Mouse (Mus musculus) large intestine, adult 2 months (tissue): ENCODE results near the gene Ifne. TPM values are rescaled to one million over a fixed set of nuclear protein-coding genes. Genes with fewer than 3 reads are reported as not detected.
"Not testable (repeated sequence)": the region's sequence is repeated elsewhere in the genome, so short reads cannot be mapped to it uniquely, and the experiment has no call there.

Source experiments
- DNase-seq: peaks from one replicate; pipeline ENCODE4 v3.0.0-alpha.2; 2012; ENCODE audit warnings: low read depth, low spot score
- WGBS: fragments of 180-500 bp; shearing (Covaris S2); methylation state at CpG from one replicate; pipeline ENCODE4 v1.1.7; 2018; 5-methylcytosine and 5-hydroxymethylcytosine counted together
- polyA plus RNA-seq: library from polyadenylated mRNA; depleted of rRNA; stranded (reverse); fragments of >200 nt; gene quantifications from 2 replicates; pipeline ENCODE4 v1.2.3, GENCODE M21; 2012; rRNA removed

The Ifne gene
- polyA plus RNA-seq, 1 experiment, result not detected

DNA sequence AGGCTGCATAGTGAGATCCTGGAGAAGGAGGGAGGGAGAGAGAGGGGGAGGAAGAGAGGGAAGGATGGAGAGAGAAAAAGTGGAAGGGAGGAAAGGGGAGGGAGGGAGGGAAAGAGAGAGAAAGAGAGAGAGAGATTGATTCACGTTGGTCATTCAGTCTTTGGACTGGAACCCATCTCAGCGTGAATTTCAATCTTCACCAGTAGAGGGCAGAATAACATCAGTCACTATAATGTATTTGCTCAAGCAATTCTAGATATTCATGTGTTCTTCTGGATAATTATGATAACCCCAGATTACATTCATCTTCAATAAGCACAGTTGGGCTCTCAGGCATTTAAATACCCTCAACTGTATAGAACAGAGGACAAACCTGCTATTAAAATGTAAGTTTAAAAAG lies 7.3 kb downstream of the Ifne start:
- no peak for DNase-seq
- 2% methylated on average over 2 of the region's 2 CpGs for WGBS

DNA sequence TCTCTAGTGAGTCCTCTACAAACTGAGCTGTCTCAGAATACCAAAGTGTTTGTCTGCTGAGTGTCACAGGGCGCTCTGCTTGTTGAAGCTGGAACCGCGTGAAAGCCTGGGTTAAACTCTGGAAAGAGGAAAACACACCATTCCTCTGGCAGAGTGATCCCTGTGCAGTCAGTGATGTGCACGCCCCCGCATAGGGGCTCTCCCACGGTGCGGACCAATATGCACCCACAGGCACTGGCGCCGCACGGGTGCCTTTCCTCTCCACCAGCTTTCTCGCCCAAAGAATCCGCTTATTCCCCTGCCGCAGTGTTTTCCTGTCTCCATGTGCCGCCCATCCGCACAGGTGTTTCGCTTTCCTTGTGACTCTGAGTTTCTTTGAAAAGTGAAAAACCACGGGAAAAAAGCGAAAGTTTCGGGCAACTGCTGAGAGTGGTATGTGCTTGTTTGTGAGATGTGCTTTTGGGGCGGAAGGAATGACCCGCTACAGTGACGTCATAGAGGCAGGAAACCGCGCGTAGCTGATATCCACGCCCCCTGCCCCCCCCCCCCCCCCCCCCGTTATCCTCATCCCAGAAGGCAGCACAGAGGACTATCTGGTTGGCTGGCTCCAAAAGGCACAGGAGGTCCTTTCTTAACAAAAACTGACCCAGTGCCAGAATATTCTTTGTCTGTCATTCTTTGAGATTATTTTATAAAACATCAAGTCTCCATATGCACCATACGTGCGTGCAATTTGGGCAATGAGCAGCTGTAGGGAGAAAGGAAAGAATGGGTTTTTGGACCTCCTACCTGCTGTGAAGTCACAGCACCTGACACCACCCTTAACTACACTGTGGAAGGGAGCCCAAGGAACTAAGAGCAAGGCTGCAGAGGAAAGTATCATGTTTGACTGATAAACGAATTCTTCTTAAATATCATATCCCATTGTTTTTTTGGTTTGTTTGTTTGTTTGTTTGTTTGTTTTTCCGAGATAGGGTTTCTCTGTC lies 11.8 kb downstream of the Ifne start:
- no peak for DNase-seq
- WGBS, result 6% methylated on average over 31 of the region's 31 CpGs

DNA sequence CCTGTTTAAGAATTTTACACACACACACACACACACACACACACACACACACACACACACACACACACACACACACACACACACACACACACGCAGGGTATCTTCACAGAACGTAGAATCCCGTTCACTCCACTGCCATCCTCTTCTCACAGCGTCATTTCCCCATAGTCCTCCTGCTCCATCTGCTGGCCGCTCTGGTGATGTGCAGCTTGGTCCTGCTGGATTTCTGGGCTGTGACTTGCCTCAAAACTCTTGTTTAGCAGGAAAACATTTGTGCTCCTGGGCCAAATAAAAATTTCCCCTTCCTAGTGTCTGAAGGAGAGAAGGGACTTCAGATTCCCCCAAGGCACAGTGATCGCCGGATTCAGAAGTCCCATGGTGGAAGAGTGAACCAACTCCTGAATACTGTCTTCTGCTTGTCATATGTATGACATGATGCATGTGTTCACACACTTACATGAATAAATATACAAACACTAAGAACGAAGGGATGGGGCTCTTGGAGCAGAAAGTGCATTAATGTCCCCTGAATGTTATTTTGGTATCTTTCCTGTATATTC lies 12.6 kb downstream of the Ifne start:
- under 1% methylated on average over 8 of the region's 8 CpGs for WGBS
- DNase-seq, result no peak

DNA sequence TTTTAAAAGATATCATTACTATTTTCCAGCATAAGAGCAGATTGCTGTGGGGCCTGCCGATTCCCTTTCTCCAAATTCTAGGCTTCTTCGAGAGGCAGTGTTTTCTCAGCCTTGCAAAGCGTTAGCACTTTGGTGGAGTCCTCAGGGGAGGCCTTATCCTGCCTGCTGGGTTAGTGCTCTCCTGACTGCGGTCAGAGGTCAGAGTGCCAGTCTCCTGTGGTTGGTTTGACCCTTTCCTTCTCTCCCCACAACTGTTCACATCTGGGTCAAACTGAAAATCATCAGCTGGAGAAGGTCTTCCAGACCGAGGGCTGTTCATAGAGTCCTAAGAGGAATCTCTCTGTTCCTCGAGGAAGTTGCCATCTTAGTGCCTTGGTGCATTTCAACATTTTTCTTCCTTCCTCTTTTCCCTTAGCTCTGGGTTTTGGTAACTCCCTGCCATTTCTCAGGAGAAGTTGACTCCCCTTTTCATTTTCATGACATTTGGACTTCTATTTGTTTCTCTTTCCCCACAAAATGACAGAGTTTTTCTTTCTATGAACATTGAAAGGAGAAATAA lies 14.9 kb downstream of the Ifne start:
- 66% methylated on average over 6 of the region's 6 CpGs for WGBS
- no peak for DNase-seq

DNA sequence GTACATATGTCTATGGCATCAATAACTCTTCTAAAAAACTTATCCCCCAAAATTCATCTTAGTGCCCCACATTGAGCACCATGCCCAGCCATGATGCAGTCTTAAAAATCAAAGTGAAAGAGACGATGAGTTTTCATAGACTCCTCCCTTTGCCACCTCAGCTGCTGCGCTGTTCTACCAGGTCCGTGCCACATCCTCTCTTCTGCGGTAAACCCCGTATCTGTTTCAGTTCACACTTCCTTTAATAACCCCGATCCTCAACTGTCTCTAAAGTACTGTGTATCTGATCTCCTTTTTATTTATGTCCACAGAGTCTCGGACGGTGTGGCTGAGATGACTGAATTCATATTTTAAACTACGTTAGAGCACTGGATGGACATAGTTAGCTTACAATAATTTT lies 15.4 kb downstream of the Ifne start:
- 70% methylated on average over 9 of the region's 9 CpGs for WGBS
- no peak for DNase-seq

DNA sequence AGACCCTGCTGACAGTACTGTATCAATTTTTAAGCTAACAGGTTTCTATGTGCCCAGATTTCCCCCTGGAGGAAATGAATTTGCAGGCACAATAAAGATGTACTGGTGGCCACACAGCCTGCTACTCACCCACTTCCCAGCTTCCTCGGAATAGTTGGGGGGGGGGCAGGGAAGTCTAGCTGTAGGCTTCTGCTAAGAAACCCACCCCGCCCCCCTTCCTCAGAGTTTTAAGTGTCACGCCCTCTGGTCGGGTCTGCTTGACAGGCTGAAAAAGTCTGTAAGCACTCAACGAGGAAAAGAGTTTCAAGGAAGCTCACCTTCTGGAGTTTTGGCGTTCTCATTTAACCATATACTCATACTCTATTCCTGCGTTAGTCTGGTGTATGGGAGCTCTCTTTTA lies 16.7 kb downstream of the Ifne start:
- 21% methylated on average over 7 of the region's 7 CpGs for WGBS
- no peak for DNase-seq

DNA sequence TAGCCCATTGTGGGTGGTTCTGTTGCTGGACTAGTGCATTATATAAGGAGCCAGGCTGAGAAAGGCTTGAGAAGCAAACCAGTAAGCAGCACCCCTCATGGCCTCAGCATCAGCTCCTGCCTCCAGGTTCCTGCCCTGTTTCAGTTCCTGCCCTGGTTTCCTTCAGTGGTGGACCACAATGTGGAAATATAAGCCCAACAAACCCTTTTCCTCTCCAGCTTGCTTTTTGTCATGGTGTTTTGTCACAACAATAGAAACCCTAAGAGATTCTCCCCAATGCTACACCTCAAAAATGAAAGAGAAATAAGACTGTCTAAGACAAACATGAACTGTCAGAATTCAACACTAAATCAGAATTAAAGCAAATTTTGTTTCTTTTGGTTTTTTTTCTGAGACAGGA lies 20.8 kb downstream of the Ifne start:
- DNase-seq, result no peak

DNA sequence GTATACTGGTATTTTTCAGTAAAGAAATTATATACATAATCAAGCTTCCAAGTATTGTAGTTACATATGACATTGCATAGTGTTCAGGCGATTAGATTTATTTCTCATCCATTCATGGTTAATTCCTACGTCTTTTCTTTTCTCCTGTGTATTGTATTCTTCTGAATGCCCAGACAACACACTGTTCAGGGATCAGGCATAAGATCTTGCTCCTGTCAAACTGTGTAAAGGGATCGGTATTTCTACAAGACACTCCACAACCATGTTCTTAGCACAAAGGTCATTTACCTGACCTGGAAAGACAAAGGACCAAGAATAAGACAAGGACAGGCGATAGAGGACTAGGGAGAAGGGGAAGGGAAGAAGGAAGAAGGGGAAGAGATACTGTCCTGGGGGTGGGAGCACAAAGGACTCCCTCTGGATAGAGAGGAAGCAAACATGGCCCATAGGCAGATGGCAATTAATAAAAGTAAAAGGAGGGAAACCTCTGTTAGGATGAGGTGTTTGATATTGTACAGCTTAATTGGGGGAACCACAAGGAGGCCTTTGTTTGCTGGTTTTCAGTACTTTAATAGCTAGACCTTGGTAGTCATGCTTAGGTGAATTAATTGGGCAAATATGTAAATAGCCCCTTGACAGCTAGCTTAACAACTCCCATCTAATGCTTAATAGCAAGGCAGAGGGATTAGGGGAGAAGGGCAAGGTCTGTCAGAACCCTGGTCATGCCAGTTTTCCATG lies 28.8 kb downstream of the Ifne start:
- WGBS, result 77% methylated on average over 4 of the region's 4 CpGs
- DNase-seq, result no peak

DNA sequence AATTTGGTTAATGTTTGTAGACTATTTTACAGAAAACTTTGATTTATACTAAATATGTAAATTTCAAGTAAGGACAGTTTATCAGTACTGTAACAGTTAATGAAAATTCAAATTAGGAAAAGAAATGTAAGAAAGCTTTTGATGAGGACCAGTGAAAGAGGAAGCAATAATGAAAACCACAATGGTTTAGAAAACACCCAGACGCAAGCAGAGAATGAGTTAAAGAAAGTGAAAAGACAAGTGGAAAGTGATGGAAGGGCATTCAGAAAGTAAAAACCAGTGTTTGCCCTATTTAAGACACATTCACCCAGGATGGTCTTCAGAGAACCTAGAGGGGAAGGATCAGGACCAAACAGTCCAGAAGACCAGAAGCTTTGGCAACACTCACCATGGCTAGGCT lies 30.3 kb downstream of the Ifne start, which contains the start of gene Ifna1:
TSS of gene Ifna1 (plus strand) at position 390 of the 400 bp plus-strand sequence.
- no peak for DNase-seq
- WGBS, result 83% methylated on average over 1 of the region's 1 CpGs

DNA sequence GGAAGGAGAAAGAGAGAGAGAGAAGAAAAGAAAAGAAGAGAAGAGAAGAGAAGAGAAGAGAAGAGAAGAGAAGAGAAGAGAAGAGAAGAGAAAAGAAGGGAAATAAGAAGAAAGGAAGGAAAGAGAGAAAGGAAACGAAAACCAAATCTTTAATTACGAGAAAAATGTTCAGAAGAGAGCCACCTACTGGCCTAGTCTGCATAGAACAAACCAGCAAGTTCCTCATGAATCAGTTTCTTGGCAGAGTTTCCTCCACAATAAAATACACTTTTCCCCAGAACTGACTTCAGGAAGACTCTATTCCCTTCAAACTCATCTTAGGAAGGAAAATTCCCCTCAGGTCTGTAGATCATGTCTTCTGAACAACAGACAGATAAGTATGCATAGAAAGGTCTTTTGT lies 34.7 kb downstream of the Ifne start:
- 44% methylated on average over 2 of the region's 2 CpGs for WGBS
- DNase-seq, result no peak

DNA sequence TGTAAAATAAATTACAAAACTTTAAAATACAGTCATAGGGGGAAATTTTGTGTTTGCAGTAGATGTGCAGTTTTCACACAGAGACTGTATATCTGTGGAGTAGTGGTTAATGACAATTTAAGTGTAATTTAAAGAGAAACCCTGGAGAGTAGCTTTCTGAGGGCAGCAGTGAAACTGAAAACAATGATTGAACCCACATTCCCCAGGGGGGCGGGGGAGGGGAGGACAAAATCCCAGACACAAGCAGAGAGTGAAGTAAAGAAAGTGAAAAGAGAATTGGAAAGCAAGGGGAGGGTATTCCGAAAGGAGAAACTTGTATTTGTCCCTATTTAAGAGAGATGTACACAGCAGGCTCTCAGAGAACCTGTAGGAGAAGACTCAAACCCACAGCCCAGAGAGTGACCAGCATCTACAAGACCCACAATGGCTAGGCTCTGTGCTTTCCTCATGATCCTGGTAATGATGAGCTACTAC lies 38.5 kb downstream of the Ifne start, which contains the start of gene Ifna4:
TSS of gene Ifna4 (plus strand) at position 424 of the 474 bp plus-strand sequence.
- DNase-seq, result no peak
- WGBS, result 52% methylated on average over 2 of the region's 2 CpGs

DNA sequence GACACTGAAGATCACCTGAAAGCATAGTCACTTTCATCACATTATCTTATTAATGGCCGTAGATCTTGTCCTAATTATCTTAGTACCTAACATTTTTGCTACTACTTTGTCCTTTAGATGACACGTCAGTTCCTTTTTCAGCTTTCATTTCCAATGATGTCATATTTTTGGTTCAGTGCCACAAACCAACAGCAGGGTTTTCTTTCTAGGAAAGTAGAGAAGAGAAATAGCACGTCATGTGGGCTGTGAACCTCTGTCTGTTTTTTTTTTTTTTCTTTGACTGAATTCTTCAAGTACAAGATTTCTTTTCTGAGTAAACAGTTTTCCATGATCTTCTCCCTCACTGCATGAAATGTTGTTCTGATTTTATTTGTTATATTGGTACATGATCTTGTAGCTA lies 39.9 kb downstream of the Ifne start:
- 49% methylated on average over 3 of the region's 3 CpGs for WGBS
- no peak for DNase-seq

DNA sequence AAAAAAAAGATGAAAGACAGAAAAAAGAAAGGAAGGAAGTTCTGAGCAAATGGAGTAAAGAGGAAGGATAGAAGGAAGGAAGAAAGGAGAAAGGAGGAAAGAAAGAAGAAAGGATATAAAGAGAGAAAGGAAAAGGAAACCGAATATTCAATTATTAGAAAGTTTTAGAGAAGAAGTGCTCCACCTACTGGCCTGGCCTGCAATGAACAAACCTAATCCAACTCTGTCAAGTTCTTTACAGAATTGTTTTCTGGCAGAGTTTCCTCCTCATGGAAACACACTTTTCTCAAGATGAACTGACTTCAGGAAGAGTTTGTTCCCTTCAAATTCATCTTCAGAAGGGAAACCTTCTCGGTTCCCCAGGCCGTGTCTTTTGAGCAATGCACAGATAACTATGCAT lies 41.2 kb downstream of the Ifne start:
- WGBS, result 36% methylated on average over 3 of the region's 3 CpGs
- DNase-seq, result no peak

DNA sequence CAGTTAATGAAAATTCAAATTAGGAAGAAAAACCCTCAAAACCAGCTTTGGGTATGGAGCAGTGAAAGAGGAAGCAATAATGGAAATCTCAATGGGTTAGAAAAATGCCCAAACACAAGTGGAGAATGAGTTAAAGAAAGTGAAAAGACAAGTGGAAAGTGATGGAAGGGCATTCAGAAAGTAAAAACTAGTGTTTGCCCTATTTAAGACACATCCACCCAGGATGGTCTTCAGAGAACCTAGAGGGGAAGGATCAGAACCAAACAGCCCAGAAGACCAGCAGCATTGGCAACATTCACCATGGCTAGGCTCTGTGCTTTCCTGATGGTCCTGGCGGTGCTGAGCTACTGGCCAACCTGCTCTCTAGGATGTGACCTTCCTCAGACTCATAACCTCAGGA lies 44.8 kb downstream of the Ifne start, which contains the start of gene Ifna5:
TSS of gene Ifna5 (plus strand) at position 301 of the 400 bp plus-strand sequence.
- not testable (repeated sequence) for DNase-seq
- 74% methylated on average over 1 of the region's 1 CpGs for WGBS

DNA sequence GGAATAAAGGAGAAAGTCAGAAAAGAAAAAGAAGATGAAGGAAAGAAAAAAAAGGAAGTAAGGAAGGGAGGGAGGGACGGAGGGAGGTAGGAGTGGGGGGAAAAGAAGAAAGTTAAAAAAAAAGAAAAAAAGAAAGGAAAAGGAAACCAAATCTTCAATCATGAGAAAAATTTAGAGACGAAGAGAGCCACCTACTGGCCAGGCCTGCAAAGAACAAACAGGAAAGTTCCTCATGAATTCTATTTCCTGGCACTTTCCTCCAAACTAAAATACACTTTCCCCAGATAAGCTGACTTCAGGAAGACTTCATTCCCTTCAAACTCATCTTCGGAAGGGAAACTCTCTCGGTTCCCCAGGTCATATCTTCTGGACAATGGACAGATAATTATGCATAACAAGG lies 49.5 kb downstream of the Ifne start:
- WGBS, result 41% methylated on average over 4 of the region's 4 CpGs
- DNase-seq, result no peak

Other genes starting within 250 kb of the Ifne start
- gene C87499, start 245.8 kb downstream of the Ifne start, polyA plus RNA-seq, result not detected in 2 replicates
- gene Ifna13, start 235.7 kb downstream of the Ifne start, polyA plus RNA-seq, result not detected in 2 replicates
- not detected in 2 replicates for gene Ifna16, start 203.3 kb downstream of the Ifne start, polyA plus RNA-seq
- gene Ifna2, start 196.3 kb downstream of the Ifne start, polyA plus RNA-seq, result not detected in 2 replicates
- not detected in 2 replicates for gene Ifnab, start 188.8 kb downstream of the Ifne start, polyA plus RNA-seq
- 0.15 and 0.21 TPM in 2 replicates for gene Gm26566, start 158.4 kb downstream of the Ifne start, polyA plus RNA-seq
- gene Klhl9, start 157.7 kb downstream of the Ifne start, polyA plus RNA-seq, result 7.2 and 12.3 TPM in 2 replicates
- not detected in 2 replicates for gene Gm13271, start 125.3 kb downstream of the Ifne start, polyA plus RNA-seq
- not detected in 2 replicates for gene Gm13283, start 120.1 kb downstream of the Ifne start, polyA plus RNA-seq
- not detected in 2 replicates for gene Gm13290, start 106.4 kb downstream of the Ifne start, polyA plus RNA-seq
- not detected in 2 replicates for gene Gm13289, start 103.3 kb downstream of the Ifne start, polyA plus RNA-seq
- not detected in 2 replicates for gene Gm13272, start 100.4 kb downstream of the Ifne start, polyA plus RNA-seq
- not detected in 2 replicates for gene Ifnz, start 98.1 kb downstream of the Ifne start, polyA plus RNA-seq
- gene Gm13276, start 94.5 kb downstream of the Ifne start, polyA plus RNA-seq, result not detected in 2 replicates
- not detected in 2 replicates for gene Gm13277, start 91.6 kb downstream of the Ifne start, polyA plus RNA-seq
- gene Gm13278, start 88.7 kb downstream of the Ifne start, polyA plus RNA-seq, result not detected in 2 replicates
- not detected in 2 replicates for gene Gm13275, start 85.7 kb downstream of the Ifne start, polyA plus RNA-seq
- not detected in 2 replicates for gene Gm13279, start 82.8 kb downstream of the Ifne start, polyA plus RNA-seq
- not detected in 2 replicates for gene Gm13285, start 80.5 kb downstream of the Ifne start, polyA plus RNA-seq
- not detected in 2 replicates for gene Gm13287, start 76.9 kb downstream of the Ifne start, polyA plus RNA-seq
- not detected in 2 replicates for gene Gm13288, start 74.7 kb downstream of the Ifne start, polyA plus RNA-seq
- gene Ifna7, start 64.0 kb downstream of the Ifne start, polyA plus RNA-seq, result not detected in 2 replicates
- not detected in 2 replicates for gene Ifna11, start 60.2 kb downstream of the Ifne start, polyA plus RNA-seq
- not detected in 2 replicates for gene Ifna6, start 52.8 kb downstream of the Ifne start, polyA plus RNA-seq
- not detected in 2 replicates for gene Ifna5, start 44.7 kb downstream of the Ifne start, polyA plus RNA-seq
- not detected in 2 replicates for gene Ifna4, start 38.3 kb downstream of the Ifne start, polyA plus RNA-seq
- gene Ifna1, start 30.1 kb downstream of the Ifne start, polyA plus RNA-seq, result not detected in 2 replicates